Mouse (Mus musculus) megakaryocyte-erythroid progenitor cell, adult 5-6 weeks (primary cell): ENCODE measurements around the gene Ms4a4c. TPM values are rescaled to one million over a fixed set of nuclear protein-coding genes. Genes with fewer than 3 reads are reported as not detected.
"Not testable (repeated sequence)": the region's sequence is repeated elsewhere in the genome, so short reads cannot be mapped to it uniquely, and the experiment has no call there.

Source experiments
- ATAC-seq: replicated peaks from 2 replicates; pipeline ENCODE4 v1.8.0; 2016; ENCODE audit warnings: mild to moderate bottlenecking, inconsistent platforms; ENCODE audit not compliant: severe bottlenecking, poor library complexity, low FRiP score, low TSS enrichment
- total RNA-seq, 2 experiments: library from RNA; stranded (forward) in 1 of 2; stranded (reverse) in 1 of 2; fragments of 200-1000, 215-1000 nt in 1 of 2; fragments of >200 nt in 1 of 2; fragmentation: Nextera tagmentation in 1 of 2; gene quantifications; 2 replicates each; pipeline ENCODE4 v1.2.3; 2014 to 2017

Gene Ms4a4c
- total RNA-seq, 2 experiments from 2014 or later = not detected

- no peak for ATAC-seq
Measured at GRCm38 (mm10) chr19:11447238-11447637, 42.7 kb downstream of the Ms4a4c start.

- ATAC-seq = not testable (repeated sequence)
Measured at GRCm38 (mm10) chr19:11459041-11459440, 54.5 kb downstream of the Ms4a4c start.

DNA sequence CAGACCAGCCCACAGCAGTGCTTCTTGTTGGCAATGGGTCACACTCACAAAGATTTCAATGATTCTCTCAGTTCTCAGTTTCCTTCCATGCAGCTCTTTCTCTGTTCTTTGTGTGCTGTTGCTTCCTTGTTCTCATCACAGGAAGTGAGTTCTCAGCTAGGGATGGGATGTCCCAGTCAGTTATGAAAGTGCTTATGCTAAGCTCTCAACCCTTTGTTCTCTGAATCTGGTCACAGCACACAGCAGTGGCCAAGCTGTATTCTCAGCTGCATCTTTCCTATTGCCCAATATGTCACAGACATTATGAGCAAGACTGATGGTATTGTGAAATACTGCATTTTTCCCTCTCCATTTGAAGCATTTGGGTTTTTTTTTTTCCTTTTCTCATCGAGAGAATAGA is 60.2 kb downstream of the Ms4a4c start:
- ATAC-seq = not testable (repeated sequence)

DNA sequence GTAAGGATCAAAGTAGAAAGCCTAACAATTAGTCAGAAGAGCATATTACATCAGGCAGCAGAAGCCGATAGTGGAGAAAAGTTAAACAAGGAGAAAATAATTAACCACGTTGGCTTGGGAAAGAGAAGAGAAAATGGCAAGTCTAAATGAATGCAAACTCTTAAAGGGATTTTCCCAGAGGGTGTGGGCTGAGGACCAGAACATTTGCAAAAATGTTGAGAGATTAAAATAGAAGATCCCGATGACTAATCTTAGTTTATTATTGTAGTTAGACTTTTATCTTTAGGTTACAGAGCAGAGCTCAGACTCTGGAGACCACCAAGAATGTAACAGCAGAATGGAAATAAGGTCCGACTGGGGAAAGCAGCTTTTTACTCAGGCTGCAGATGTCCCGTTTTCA is 61.9 kb downstream of the Ms4a4c start:
- ATAC-seq = no peak

DNA sequence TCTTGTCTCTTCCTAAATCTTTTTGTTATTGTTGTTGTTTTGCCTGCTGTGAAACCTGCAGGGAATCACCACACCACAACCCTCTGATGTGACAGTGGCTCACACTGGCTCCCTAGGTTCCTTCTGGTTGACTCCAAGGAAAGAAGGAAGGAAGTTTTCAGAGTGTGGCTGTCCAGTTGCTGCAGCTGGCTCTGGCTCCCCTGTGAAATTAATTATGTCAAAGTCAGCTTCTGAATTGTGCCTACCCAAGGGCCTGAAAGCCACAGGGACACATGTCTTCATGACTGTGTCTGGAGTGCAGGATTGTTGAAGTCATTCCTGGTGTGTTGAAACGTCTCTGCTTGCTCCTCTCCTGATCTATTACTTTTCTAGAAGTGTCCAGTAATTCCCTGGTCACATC is 63.8 kb downstream of the Ms4a4c start:
- ATAC-seq = not testable (repeated sequence)

DNA sequence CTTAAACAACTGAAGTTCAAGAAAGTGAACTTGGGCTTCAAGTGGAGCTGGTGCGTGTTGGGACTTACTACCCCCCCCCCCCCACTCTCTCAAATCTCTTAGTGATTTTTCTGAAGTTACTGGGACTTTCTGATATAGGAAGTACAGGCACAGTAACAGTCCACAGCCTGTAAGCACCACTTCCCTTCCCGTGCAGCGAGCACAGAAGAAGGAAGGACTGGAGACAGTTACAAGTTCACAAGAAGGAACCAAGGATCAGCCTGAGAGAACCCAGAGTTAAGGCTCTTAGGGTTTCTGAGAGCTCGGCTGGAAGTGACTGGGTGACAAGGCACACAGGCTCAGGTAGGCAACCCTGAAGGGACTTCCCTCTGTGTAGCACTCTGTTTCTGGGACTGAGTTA is 64.6 kb downstream of the Ms4a4c start, which contains the start of gene Ms4a6c:
Gene Ms4a6c (plus strand): TSS at position 152 of the 400 bp plus-strand sequence.
- not testable (repeated sequence) for ATAC-seq

Other genes with a start within 250 kb of the Ms4a4c start
- gene 1700025F22Rik, start 239.4 kb upstream of the Ms4a4c start, total RNA-seq (2014; fragmentation: Nextera tagmentation) = not detected in 2 replicates
- gene 1700025F22Rik, start 239.4 kb upstream of the Ms4a4c start, total RNA-seq (2017) = not detected in 2 replicates
- not detected in 2 replicates for gene Ms4a13, start 208.0 kb upstream of the Ms4a4c start, total RNA-seq (2014; fragmentation: Nextera tagmentation)
- gene Ms4a13, start 208.0 kb upstream of the Ms4a4c start, total RNA-seq (2017) = not detected in 2 replicates
- gene Ms4a12, start 172.3 kb upstream of the Ms4a4c start, total RNA-seq (2014; fragmentation: Nextera tagmentation) = not detected in 2 replicates
- gene Ms4a12, start 172.3 kb upstream of the Ms4a4c start, total RNA-seq (2017) = not detected in 2 replicates
- 3.3 TPM in 1 of 2 replicates, not detected in the other for gene Ms4a1, start 138.5 kb upstream of the Ms4a4c start, total RNA-seq (2014; fragmentation: Nextera tagmentation)
- gene Ms4a1, start 138.5 kb upstream of the Ms4a4c start, total RNA-seq (2017) = not detected in 2 replicates
- gene Ms4a5, start 120.9 kb upstream of the Ms4a4c start, total RNA-seq (2014; fragmentation: Nextera tagmentation) = not detected in 2 replicates
- gene Ms4a5, start 120.9 kb upstream of the Ms4a4c start, total RNA-seq (2017) = not detected in 2 replicates
- not detected in 2 replicates for gene Ms4a14, start 90.3 kb upstream of the Ms4a4c start, total RNA-seq (2014; fragmentation: Nextera tagmentation)
- not detected in 2 replicates for gene Ms4a14, start 90.3 kb upstream of the Ms4a4c start, total RNA-seq (2017)
- gene Ms4a7, start 68.6 kb upstream of the Ms4a4c start, total RNA-seq (2014; fragmentation: Nextera tagmentation) = not detected in 2 replicates
- gene Ms4a7, start 68.6 kb upstream of the Ms4a4c start, total RNA-seq (2017) = not detected in 2 replicates
- not detected in 2 replicates for gene Ms4a4a, start 29.2 kb upstream of the Ms4a4c start, total RNA-seq (2014; fragmentation: Nextera tagmentation)
- not detected in 2 replicates for gene Ms4a4a, start 29.2 kb upstream of the Ms4a4c start, total RNA-seq (2017)
- gene Ms4a4b, start 38.8 kb downstream of the Ms4a4c start, total RNA-seq (2014; fragmentation: Nextera tagmentation) = 2.6 and 17.3 TPM in 2 replicates
- gene Ms4a4b, start 38.8 kb downstream of the Ms4a4c start, total RNA-seq (2017) = 14.1 TPM in 1 of 2 replicates, not detected in the other
- gene Ms4a6c, start 64.6 kb downstream of the Ms4a4c start, total RNA-seq (2014; fragmentation: Nextera tagmentation) = 1.3 TPM in 1 of 2 replicates, not detected in the other
- 0.85 and 4.3 TPM in 2 replicates for gene Ms4a6c, start 64.6 kb downstream of the Ms4a4c start, total RNA-seq (2017)
- gene Gm8369, start 81.2 kb downstream of the Ms4a4c start, total RNA-seq (2014; fragmentation: Nextera tagmentation) = 0.59 and 1.0 TPM in 2 replicates
- gene Gm8369, start 81.2 kb downstream of the Ms4a4c start, total RNA-seq (2017) = not detected in 2 replicates
- 2.2 and 5.3 TPM in 2 replicates for gene Ms4a6b, start 111.7 kb downstream of the Ms4a4c start, total RNA-seq (2014; fragmentation: Nextera tagmentation)
- 0.69 and 2.1 TPM in 2 replicates for gene Ms4a6b, start 111.7 kb downstream of the Ms4a4c start, total RNA-seq (2017)
- gene Ms4a4d, start 132.0 kb downstream of the Ms4a4c start, total RNA-seq (2014; fragmentation: Nextera tagmentation) = not detected in 2 replicates
- gene Ms4a4d, start 132.0 kb downstream of the Ms4a4c start, total RNA-seq (2017) = not detected in 2 replicates
- not detected in 2 replicates for gene Ms4a6d, start 200.1 kb downstream of the Ms4a4c start, total RNA-seq (2014; fragmentation: Nextera tagmentation)
- gene Ms4a6d, start 200.1 kb downstream of the Ms4a4c start, total RNA-seq (2017) = not detected in 2 replicates
- gene Ms4a2, start 218.9 kb downstream of the Ms4a4c start, total RNA-seq (2014; fragmentation: Nextera tagmentation) = 0.96 and 1.6 TPM in 2 replicates
- 2.8 and 5.3 TPM in 2 replicates for gene Ms4a2, start 218.9 kb downstream of the Ms4a4c start, total RNA-seq (2017)
- gene Ms4a3, start 236.1 kb downstream of the Ms4a4c start, total RNA-seq (2014; fragmentation: Nextera tagmentation) = 5.3 TPM in 1 of 2 replicates, not detected in the other
- gene Ms4a3, start 236.1 kb downstream of the Ms4a4c start, total RNA-seq (2017) = 0.14 and 3.0 TPM in 2 replicates